Mouse (Mus musculus) CD8-positive naive resting alpha-beta T cell, adult 57 days (primary cell): ENCODE results near the gene Olfr735. TPM values are rescaled to one million over a fixed set of nuclear protein-coding genes. Genes with fewer than 3 reads are reported as not detected.

Experiments
- total RNA-seq: library from RNA; stranded (reverse); gene quantifications from one replicate; pipeline ENCODE4 v1.2.4, GENCODE M21; 2023

Gene Olfr735
- not detected for total RNA-seq

DNA sequence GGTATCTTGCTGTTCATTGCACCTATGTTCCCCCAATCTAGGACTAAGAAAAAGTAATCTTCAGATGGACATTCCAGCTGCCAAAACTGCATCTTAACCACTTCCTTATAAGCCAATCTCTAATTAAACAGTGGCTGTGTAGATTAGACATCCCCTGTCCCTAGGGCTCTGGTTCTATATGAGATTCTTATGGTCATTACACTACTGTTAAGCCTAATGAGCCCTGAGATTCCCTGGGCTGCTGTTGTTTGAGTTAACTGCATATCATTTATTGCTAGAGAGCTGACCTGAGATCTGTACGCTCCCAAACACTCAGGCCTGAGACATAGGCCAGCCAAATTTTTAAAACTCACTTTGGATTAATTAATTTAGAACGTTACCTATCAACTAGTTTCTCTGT is at the start of gene Olfr735:
TSS of gene Olfr735 (minus strand) at position 77 of the 400 bp plus-strand sequence.

DNA sequence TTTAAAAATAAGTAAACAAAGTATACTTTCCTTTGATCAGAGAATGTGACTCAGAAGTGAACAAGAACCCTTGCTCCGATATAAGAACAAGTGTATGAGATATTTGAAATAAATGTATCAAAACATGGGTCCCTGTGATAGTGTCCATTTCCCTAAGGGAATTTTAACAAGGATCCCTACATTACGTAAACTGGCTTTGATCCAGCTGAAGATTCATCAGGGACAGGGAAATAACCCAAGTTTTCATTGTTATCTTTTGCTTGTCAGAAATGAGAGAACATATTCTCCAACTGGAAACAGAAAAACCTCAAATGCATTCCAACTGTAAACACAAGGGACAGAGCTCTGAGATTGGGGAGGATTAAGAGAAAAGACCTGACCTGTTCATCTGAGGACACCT is 32.2 kb upstream of the Olfr735 start, which contains the start of gene Olfr736:
TSS of gene Olfr736 (plus strand) at position 301 of the 400 bp plus-strand sequence.

DNA sequence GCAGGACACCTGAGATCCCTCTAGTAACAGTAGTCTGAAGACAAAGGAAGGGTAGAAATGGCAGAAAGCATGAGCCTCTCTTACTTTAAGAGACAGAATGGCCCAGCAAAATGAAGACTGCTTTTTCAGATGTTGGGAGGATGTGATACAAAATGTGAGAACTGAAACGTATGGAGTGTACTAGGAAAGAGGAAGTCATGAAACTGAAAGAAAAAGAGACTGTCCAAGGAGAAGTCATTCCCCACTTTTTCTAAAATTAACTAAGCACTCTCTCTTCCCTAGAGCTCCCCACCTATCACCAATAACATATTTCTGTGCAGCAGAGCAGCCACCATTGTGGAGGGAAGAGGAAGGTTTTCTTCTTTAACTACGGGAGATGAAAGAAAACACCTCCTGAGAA is 8.9 kb upstream of the Olfr735 start, which contains the start of gene Tlr11:
TSS of gene Tlr11 (plus strand) at position 322 of the 400 bp plus-strand sequence.

DNA sequence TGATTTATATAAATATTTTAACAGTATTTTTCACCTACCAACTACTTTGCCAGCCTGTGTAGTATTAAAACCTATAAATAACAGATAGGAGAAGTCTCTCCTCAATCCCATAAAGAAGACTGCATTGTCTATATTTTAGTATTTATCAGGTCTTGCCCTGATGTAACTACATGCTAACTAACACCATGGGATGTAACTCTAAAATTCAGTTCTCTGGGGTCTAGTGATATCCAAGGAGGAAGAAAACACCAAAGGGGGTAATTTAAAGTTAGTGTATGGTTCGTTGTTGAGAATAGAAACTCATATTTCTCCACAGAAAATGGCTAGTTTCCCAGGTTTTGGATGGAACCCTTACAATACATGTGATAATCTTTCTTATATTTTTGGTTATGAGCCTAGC is 22.0 kb downstream of the Olfr735 start, which contains the start of gene Olfr734:
TSS of gene Olfr734 (minus strand) at position 101 of the 400 bp plus-strand sequence.

DNA sequence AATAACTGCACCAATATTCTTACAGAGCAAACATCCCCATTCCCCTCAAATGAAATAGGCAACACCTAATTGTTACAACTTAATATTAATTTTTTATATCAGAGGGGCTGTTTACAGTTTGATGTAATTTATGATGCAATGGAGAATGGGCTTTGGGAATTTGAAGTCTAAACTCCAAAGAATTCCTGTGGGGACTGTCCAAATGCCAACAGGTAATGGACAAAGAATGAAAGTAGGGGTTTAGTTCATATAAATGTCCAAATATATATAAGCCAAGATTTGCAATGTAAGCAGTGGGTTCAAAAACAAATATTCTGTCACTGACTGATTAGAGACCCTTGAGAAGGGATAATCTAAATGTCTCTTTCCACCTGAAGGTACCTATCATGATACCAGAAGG is 47.2 kb downstream of the Olfr735 start, which contains the start of gene Olfr733:
TSS of gene Olfr733 (minus strand) at position 101 of the 400 bp plus-strand sequence.

Other genes with a start within 250 kb of the Olfr735 start
- gene Olfr727, start 225.7 kb downstream of the Olfr735 start, total RNA-seq, result not detected
- not detected for gene Olfr728, start 206.2 kb downstream of the Olfr735 start, total RNA-seq
- not detected for gene Olfr729, start 196.0 kb downstream of the Olfr735 start, total RNA-seq
- not detected for gene Olfr730, start 160.7 kb downstream of the Olfr735 start, total RNA-seq
- gene Olfr731, start 107.0 kb downstream of the Olfr735 start, total RNA-seq, result not detected
- not detected for gene Olfr732, start 64.7 kb downstream of the Olfr735 start, total RNA-seq
- gene Olfr733, start 47.4 kb downstream of the Olfr735 start, total RNA-seq, result not detected
- gene Olfr734, start 22.1 kb downstream of the Olfr735 start, total RNA-seq, result not detected
- gene Tlr11, start 9.0 kb upstream of the Olfr735 start, total RNA-seq, result 0.21 TPM
- gene Olfr736, start 32.3 kb upstream of the Olfr735 start, total RNA-seq, result not detected
- not detected for gene Olfr738, start 58.7 kb upstream of the Olfr735 start, total RNA-seq
- gene Olfr739, start 69.8 kb upstream of the Olfr735 start, total RNA-seq, result not detected
- gene Olfr740, start 96.7 kb upstream of the Olfr735 start, total RNA-seq, result not detected
- not detected for gene Olfr741, start 123.9 kb upstream of the Olfr735 start, total RNA-seq
- gene Olfr742, start 154.7 kb upstream of the Olfr735 start, total RNA-seq, result not detected
- gene Olfr743, start 173.0 kb upstream of the Olfr735 start, total RNA-seq, result not detected